Mouse (Mus musculus): Measurements from ENCODE around the gene Cadps2. TPM values are rescaled to one million over a fixed set of nuclear protein-coding genes. Genes with fewer than 3 reads are reported as not detected.
A peak's percentile ranks its signal among the peaks of the same experiment; 100 is the strongest.

Cadps2 gene
- total RNA-seq, 2 experiments from 2014 or later, result 0.92 to 0.93 TPM

DNA sequence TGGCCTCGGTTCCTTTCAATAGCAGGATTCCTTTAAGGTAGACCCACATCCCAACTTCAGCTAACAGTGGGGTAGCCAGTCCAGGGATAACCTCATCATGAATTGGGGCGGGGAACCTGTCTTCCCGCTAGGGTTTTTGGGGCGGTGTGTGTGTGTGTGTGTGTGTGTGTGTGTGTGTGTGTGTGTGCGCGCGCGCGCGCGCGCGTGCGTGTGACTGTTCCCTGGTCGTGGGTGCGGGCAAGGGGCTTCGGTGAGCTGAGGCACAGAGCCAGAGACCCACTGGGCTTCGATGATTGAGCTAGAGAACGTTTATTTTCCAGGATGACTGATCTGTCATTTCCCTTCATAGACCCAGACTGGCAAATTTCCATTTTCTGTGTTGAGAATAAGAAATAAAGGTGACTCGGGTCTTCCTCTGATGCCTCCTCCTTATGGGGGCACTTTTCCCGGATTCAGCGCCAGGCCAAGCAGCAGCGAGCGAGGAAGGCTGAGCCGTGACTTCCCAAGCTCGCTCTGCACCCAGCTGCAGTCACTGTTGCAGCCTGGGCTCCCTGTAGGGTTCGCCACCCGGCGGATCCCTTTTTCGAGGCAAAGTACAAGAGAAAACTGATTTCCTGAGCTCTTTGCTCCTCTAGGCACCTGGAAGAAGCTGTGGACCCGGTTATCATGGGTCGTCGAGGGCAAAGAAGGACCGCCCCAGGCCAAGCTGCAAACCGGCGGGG is 579.0 kb downstream of the Cadps2 start:
- no peak for ATAC-seq (replicated peaks; ENCODE audit: poor library complexity, severe bottlenecking)

DNA sequence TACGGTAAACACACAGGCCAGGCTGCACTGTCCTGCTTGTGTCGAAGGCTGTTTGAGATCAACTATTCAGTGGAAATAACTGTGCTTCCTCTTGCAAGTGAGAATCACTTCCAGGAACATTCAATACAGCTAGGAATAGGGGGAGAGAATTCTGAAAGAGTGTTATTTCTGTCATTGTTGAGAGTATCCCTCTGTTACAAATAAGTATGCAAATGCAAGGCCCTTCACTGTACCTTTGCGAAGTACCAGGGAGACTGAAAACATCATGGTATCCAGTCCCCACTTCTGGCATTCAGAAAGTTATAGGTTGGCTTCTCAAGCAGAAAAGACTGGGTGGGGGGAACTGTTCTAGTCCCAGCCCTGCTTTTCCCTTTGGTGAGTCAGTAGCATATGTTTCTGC is 581.2 kb downstream of the Cadps2 start:
- ATAC-seq (replicated peaks; ENCODE audit: poor library complexity, severe bottlenecking), result no peak

DNA sequence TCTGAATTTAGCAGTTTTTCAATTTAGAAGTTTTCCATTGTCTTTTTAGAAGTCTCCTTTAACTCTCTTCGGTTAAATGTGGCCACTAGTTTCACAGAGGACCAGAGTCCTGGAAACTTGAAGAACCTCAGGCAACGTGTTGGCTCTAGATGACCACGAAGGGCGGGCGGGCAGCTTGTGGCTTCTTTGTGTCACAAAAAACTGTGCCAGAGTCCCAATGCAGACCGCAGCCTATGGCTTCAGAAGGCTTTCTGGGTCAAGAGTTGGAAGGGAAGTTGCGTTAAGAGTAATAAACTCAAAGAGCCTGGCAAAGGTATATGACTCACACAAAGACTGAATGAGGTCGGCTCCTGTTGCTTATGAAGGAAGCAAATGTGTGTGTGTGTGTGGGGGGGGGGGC is 584.1 kb downstream of the Cadps2 start:
- peak; percentile 37 for ATAC-seq (replicated peaks; ENCODE audit: poor library complexity, severe bottlenecking)

DNA sequence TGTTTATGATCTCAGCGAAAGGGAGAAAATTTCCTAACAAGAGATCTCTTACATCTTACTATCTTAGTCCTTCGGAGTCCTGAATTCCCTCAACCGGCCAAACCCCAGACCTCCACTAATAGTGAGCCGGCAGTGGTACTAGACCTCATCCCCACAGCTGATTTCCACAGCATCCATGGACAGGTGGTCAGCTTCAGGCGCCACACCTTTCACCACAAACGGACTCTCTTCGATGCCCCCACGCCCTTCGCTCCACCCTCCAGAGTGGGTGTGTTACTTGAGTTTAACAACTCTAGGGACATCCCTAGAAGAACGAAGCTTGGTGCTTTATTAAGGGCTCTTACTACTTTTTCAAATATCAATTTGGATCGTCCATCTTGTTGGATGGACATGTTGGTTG is 584.6 kb downstream of the Cadps2 start:
- ATAC-seq (replicated peaks; ENCODE audit: poor library complexity, severe bottlenecking), result no peak

DNA sequence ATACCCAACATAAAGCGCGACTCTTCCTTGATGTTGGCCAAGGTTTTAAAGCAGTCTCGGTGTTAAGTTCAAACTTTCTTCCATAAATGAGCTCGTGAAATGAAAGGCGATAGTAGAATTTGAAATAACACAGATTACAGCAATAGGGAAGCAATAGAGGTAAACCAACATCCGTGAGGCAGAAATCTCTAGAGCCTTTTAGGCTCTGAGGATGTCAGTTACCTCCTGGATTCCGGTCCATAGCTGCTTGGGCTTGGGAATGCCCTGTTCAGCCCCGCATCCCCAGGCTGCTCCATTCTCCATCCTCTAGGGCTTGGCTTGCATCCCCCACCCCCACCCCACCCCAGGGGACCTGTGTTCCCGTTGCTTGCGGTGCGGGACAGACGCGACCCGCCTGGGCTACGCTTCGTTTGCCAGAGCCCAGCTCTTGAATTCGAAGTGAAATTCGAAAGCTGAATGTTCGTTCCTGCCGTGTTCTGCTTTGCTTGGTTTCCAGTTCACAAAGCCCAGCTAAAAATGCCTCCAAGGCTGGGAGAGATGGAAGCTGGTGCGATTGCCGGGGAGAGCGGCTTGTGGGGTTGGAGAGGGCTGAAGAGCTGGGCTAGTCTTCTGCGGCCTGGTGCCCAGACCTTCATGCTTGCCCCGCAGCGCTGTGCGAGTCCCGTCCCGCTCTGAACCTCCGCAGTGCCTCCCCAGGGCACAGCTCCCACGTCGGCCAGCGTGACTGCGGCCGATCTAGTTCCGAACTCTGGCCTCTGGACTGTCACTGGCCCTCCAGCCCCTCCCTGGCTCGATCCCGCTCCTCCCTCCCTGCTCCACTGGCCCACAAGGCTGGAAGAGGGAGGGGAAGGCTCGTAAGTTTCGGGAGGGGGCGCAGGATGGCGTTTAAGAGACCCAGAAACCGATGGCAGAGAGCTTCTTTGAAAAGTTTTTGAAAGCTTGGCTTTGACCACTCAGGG is 585.6 kb downstream of the Cadps2 start:
- no peak for ATAC-seq (replicated peaks; ENCODE audit: poor library complexity, severe bottlenecking)

DNA sequence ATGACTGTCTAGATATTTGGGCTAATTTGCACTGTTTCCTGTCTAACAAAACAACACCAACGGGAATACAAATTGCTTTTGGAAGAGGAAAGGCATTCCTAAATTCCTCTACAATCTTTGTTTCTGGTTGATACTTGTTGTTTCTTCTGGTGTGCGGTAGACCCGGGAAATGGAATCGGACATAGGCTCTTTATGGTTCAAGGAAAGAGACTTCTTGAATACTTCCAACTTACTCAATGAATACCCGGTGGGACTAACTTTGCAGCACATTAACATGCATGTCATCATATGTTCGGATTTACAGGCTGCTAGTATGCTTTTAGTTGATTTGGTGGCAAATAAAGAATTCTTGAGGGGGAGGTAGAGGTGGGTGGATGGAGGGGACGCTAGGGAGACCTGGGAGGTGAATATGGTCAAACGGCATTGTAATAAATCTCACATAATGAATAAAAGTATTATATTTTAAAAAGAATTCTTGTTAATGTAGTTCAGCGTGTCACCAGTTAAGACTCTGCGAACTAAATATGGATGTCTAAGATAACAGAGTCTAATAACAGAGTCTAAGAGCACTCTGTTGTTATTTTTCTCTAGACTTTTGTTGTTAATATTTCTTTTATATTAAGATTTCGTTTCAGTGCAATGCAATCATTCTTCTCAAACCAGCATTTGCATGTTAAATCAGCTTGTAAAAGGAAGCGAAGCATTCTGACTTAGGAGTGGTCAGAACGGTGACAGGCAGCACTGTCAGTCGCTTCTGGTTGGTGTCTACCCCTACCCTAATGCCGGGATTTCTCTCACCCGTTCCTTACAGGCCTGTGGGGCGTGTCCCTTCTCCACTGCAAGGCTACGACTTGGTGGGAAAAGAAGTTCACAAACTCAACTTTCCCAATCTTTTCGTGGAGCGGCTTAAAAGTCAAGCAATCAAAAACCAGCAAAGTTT is 586.8 kb downstream of the Cadps2 start:
- no peak for ATAC-seq (replicated peaks; ENCODE audit: poor library complexity, severe bottlenecking)

DNA sequence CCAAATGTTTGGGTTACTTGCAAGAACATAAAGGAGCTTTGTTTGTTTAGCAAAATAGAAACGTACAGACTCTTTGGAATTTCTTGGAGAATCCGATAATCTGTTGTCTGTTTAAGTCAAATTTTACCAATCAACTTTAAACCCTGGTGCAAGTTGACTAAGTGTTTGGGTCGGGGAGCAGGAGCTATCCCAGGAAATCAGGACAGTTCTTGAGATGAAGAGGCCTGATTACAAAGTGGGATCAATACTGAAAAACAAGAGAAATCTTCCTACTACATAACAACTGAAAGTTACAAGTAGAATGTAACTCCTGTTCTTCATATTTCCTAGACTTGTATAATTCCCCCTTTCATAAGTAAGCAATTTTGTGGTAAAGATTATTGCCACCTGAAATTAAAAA is 587.8 kb downstream of the Cadps2 start:
- no peak for ATAC-seq (replicated peaks; ENCODE audit: poor library complexity, severe bottlenecking)

DNA sequence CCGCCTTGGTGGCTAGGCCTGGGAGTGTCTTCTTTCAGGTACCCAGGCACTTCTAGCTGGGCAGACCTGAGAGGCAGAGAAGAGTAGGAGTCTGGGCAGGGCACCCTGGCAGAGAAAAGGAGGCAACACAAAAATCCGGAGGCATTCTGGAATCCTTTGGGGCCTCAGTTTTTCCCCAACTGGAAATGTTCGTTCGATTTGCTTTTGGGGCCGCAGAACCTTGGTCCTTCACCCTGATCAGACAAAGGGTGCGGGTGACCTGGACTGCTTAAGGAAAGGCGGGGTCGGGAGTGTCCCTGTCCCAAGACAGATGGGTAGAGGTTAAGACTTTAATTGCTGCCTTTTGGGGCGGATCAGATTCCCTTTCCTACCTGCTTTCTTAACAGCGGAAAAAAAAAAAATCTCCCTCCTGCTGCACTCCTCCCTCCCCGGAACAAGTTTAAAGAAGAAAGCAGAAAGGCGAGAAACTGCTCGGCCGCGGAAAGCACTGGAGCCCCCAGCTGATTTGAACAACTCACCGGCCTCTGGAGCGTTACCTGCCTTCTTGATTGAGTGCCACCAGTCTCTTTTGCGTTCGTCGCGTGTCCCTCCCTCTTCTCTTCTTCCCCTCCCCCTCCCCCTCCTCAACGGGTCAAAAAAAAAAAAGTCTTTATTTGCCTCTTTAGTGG is 588.8 kb downstream of the Cadps2 start:
- no peak for ATAC-seq (replicated peaks; ENCODE audit: poor library complexity, severe bottlenecking)

DNA sequence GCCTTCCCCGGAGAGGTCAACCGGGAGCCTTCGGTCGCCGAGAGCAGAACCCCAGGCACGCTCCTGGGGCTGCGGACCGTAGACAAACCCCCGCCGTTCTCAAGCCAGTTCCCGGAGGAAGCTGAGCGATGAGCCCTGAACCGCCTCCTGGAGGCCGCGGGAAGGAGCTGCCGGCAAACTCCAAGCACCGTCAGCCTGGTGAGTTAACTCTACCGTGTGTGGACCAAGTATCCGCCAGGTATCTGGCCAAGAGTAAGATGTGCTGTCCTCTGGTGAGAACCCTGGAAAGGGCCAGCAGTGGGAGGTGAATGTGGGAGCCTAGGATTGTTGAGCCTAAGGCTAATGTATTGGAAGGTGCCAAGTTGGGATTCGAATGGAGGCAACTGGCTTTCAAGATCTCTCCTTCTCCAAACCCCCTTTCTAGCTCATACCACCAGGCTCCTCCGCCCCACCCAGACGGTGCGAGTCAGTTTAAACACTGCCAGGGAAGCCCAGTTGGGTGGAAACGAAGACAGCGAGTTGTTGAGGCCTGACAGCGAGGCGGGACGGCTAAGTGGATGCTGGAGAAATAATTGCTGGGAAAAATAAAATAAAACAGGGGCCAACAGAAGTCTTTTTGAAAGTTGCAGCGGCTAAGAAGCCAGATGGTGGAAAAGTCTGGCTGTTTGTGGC is 589.5 kb downstream of the Cadps2 start:
- ATAC-seq (replicated peaks; ENCODE audit: poor library complexity, severe bottlenecking), result no peak

DNA sequence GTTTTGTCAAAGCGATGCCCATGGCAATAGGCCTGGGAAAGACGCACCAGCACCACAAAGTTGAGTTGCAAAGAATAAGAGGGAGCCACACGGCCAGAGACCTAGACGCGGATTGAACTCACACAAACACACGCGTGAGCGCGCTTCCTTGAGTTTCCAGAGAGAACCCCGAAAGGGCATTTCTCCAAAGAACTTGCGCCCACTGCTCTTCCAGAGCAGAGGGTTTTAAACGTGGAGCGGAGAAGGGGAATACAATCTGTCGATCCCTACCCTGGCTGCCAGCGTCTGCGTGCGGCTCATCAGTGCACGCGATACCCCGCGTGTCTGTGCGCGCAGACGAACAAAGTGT is 590.2 kb downstream of the Cadps2 start:
- ATAC-seq (replicated peaks; ENCODE audit: poor library complexity, severe bottlenecking), result no peak

DNA sequence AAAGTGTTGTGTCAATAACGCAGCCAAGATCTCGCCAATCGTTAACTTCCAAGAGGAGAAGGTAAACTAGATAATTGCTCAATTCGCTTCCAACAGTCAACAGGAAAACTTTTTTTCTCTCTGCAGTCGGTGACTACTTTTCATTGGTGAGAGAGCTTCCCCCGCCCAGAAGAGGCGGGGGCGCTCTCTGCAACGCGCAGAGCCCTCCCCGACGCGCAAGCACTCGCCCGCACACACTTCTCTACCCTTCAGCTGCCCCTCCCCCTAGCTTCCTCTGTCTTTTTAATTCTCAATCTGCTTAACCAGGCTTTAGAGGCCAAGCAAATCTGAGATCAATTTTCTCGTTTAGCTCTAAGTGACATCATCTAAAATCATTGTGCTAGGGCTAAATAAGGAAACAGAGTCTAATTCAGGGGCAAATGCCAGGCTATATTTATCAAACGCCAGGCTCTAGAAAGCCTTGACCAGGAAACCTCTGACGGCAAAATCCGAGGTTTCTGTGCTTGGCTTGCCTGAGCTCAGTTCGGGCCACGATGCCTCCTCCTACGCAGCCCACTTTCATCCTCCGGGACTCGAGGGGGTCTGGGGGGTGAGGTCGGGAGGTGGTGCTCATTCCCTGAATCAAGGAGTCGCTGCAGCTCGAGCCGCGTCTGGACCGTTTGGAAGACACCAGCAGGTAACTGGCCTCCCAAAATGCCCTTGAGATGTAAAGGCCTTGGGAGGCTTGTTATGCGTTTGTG is 590.7 kb downstream of the Cadps2 start, which contains the start of gene Fezf1:
Gene Fezf1, minus strand, starts transcription at position 50 of the 740 bp plus-strand sequence.
- ATAC-seq (replicated peaks; ENCODE audit: poor library complexity, severe bottlenecking), result 0 out of 2 replicates have a peak, but pooled peaks have one; percentile 25

DNA sequence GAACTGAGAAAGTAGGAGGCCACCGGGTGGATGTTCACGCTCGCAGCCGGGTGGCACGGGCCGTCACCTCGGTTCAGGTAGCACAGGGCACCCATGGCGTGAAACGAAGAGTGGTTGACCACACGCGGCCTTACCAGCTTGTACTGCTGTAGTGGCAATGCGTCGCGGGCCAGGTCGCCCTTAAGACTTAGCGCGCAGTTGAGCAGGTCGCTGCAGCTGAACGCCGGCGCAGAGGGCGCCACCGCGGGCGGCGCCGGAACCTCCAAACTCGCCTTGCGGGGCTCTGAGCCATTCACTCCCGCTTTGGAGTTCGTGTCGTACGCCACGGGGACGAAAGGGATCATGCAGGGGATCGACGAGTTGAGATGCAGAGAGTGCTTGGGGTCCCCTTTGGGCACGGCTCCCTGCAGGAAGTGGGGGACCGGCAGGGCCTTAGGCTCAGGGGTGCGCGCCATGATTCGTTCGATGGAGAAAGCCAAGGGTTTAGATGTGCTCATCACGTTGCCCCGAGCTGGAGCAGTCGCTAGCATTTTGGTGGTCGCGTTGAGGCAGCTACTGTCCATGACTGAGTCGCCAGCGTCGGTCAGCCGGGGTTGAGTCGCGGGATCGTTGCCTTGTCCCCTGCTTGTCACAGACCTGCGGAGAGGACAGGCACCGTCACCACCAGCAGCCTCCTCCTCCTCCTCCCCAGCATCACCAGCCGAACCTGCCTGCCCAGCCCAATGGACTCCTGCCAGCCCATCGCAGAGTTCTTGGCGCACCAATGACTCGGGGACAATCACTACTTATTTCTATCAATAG is 591.5 kb downstream of the Cadps2 start:
- ATAC-seq (replicated peaks; ENCODE audit: poor library complexity, severe bottlenecking), result peak; percentile 26; the same call in 1 of the 2 replicates

DNA sequence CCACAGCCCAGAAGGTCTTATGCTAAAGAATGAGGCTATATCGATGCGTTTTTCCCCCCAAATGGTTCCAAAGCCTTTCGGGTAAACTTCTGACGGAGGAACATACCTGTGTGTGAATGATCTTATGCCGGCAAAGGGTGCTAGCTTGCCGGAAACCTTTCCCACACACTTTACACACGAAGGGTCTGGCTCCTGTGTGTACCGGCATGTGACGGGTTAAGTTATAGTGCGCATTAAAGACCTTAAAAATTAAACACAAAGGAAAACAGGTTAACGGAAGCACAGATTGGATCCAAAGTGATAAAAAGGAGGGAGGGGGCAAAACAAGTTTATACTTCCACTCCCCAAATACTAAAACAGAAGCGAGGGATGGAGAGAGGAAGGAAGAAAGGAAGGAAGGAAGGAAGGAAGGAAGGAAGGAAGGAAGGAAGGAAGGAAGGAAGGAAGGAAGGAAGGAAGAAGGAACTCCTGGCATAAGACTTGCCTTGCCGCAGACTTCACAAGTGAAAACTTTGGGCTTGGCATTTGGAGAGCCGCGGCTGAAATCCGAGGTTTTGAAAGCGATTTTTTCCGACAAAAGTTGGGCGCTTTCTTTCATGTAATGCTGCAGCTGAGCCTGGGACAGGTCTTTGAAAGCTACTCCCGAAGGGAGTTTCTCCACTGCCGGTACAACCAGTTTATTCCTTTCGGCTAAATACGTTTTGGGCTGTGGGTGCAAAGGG is 592.3 kb downstream of the Cadps2 start:
- no peak for ATAC-seq (replicated peaks; ENCODE audit: poor library complexity, severe bottlenecking)

DNA sequence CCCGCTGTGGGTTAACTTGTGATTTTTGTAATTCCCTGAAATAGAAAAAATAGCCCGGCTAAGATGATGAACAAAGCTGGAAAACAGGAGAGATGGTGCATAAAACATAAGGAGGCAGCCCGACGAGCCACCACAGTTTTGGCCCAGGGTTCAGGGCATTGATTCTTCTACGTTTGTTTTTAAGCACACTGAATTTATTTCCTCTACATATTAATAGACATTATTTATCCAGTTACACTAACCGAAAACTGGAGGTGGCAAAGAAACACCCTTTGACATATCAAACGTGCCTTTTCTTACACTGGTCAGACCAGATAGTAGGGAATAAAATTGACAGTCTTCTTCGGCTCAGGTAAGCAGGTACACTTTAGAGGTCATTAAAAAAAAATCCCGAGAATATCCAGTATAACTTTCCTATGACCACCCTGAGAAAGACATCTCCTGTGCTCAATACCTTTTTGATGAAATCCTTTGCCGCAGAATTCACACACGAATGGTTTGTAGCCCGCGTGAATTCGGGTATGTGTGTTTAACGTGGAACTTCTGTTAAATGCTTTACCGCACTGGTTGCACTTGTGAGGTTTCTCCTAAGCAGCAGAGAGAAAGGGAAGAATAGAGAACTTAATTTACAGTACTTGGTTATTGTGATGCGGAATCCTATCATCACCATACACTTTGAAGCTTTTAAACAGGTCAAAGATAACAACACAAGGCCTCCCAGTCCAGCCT is 593.0 kb downstream of the Cadps2 start:
- ATAC-seq (replicated peaks; ENCODE audit: poor library complexity, severe bottlenecking), result no peak

DNA sequence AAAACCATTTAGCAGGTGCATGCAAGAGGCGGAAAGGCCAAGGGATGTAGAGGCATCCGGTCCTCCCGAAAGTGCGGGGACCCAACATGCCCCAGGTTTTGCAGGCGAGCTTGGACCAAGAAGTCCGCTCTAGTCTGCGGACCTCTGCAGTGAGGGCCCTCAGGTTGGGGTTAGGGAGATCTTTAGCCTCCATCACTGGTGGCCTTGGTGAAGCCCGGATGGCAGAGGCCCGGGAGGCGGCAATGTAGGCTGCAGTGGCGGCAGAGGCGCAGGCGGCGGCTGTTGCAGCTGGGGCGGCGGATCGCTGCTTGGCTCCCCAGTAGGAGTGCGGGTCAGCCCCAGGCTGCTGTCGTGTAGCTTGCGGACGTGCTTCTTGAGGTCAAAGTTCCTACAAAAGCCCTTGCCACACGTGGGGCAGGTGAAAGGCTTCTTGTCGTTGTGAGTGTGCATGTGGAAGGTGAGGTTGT is 593.6 kb downstream of the Cadps2 start:
- no peak for ATAC-seq (replicated peaks; ENCODE audit: poor library complexity, severe bottlenecking)

DNA sequence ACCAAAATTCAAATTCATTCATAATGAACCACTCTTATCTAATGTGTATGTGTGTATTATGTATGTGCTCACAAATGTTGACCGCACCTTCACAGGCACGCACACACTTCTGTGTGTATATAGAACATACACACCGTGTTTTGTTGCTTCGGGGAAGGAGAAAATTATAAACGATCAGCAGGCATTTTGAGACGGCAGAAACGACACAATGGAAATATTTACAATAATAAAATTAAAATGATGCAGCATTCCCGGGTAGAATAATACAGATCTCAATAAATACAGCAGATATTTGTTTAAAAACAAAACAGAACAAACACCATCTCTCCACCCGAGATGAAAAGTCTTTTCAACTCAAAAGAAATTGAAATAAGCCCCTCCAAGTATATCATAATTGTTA is 594.1 kb downstream of the Cadps2 start:
- ATAC-seq (replicated peaks; ENCODE audit: poor library complexity, severe bottlenecking), result no peak

All from granulocyte monocyte progenitor cell, adult 5-6 weeks (primary cell).